Mouse (Mus musculus) spleen, postnatal 10 days (tissue): Measurements from ENCODE around the gene Trim23.
"Not testable (repeated sequence)": the region's sequence is repeated elsewhere in the genome, so short reads cannot be mapped to it uniquely, and the experiment has no call there.

Source experiments
- DNase-seq, 2 experiments: peaks; one replicate each; pipeline ENCODE4 v3.0.0; 2021 to 2022; ENCODE audit warnings: low spot score in 2 of 2

The Trim23 gene

DNA sequence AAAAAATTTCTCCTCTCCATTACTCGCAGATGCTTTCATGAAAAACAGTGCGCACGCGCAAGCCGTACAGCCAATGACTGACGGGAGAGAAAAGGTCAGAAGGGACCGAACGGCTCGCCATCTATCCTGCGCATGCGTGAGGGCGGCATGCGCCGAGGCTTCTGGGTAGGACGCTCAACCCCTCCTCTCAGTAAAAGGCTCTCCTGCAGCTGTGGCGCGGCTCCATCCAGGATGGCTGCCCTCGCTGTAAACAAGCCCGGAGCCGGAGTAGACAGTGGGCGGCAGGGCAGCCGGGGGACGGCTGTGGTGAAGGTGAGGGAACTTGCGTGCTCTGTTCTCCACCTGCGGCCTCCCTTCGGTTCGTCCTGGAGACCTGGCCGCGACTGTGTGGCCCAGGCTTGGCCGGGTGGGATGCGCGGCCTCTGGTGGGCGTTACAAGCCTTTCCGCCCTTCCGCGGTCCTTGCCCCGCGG lies at the start of gene Trim23:
TSS of gene Trim23 (plus strand) at position 148 of the 472 bp plus-strand sequence.
- DNase-seq: peak; percentile 89 to 99

- DNase-seq: no peak
These were observed 46.0 kb upstream of the Trim23 start for GRCm38 (mm10) chr13:104132561-104132960.

DNA sequence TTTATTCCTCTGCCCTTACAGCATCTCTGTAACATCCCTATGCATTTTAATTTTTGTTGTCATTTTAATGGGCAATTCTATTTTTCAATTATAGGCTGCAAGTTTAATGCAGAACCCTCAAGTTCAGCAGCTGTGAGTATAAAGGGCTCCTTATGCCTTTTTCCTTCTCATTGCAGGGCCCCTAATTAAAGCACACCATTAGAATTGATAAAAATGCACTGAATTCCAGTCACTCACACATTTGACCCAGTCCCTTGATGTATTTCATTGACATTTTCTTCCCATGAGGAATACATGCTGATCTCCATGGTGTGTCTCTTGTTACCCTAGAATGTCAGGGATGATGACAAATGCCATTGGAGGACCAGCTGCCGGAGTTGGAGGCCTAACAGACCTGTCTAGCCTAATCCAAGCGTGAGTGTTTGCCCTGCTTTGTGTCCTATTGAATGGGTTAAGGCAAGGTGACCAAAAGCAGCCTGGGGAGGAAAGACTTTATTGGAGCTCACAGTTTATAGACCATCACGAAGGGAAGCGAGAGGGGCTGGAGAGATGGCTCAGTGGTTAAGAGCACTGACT lies 44.0 kb upstream of the Trim23 start:
- DNase-seq: no peak

DNA sequence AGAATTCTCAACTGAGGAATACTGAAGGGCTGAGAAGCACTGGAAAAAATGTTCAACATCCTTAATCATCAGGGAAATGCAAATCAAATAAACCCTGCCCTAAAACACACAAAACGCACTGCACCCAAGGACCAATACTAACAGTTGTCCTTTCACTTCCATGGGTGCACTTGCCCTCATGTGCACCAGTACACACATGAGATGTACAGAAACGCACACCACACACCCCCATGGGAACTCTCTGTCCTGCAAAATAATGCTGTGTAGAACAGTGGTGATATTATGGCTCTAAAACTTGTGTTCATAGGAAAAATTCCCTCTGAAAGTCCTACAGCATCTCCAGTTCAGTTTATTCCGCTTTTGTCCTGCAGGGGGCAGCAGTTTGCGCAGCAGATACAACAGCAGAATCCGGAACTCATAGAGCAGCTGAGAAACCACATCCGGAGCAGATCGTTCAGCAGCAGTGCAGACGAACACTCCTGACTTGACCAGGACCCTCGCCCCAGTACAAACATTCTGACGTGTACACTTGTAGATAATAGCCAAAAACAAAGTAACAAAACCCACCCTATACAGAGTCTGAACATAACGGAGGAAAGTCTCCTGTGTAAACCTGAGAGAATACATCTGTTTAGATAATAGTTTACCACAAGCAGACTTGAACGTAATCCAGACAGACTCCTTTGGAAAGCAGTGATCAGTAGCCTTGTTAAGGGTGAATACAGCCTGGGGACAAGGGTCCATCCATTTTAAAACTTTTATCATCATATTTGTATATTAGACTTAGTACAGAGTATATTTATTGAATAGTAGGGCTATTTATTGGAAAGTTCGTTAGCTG lies 39.0 kb upstream of the Trim23 start:
- DNase-seq: peak; percentile 79 to 89

DNA sequence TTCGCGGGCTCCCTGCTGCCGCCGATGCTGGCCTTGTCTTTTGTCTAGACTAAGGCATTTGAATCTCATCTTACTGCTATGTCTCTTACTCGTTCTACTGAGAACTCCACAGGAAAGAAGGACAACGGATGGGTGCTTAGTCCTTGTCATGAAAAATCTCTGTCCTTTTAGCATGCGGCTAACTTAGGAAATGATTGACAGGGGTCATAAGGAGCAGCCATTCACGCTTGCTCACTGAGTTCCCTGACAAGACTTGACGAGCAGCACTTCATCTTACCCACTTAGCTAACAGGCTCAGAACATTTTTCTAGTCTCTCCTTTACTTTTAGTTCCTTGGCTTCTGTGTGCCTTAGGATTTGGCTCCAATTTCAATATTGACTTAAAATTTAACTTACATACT lies 33.7 kb upstream of the Trim23 start:
- DNase-seq: no peak

DNA sequence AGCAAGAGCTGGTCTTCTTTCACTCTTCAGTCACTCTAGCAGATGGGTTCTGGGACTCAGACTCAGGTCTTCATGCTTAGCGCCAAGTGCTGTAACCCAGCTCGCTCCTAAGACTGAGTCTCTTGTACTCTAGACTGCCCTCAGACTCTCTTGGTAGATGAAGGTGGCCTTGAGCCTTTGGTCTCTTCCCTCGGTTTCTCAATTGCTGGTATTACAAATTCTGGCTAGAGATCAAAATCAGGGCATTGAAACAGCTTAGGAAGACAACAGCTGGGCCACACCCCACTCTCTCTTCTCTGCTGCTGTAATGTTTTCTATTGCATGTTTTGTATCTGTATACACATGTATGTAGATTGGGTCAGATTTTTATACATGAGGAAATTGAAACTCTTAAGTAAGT lies 33.0 kb upstream of the Trim23 start:
- DNase-seq: no peak

- no peak for DNase-seq
These were observed 24.4 kb upstream of the Trim23 start for GRCm38 (mm10) chr13:104154180-104154579.

GRCm38 (mm10) chr13:104155106-104155505 lies 23.5 kb upstream of the Trim23 start:
- no peak for DNase-seq

DNA sequence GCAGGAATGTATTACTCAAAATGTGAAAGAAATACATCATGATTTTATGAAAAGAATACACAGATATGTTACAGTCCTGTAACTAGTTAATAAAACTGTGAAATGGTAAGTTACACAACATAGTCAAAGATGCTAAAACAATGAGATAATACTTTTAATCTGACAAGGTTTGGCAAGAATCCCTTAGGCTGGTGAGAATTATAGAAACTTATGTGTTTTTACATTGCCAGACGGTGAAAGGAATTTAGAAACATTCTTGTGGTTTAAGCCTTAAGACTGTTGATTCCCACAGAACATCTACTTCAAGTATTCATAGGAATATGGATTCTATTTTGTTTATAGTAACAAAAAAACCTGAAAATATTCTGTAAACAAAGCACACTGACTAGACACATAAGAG lies 22.9 kb upstream of the Trim23 start:
- no peak for DNase-seq

- no peak for DNase-seq
These were observed 6.9 kb upstream of the Trim23 start for GRCm38 (mm10) chr13:104171711-104172110.

DNA sequence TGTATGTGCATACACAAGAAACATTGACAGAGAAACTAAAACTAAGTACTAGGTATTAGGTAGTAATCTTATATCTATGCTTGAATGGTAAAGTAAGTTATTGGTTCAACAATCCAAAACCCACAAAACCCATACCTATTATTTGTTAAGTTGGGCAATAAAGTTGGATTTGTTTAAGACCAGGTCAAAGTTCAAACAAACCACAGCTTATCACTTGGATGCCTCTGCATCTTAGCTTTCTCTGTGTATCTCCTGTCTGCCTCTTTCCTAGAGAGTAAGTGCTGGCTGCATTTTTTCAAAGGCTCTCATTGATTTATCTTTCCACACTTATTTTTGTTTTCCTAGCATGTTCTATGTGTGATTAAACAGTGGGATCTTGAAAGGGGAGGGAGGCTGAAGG lies 6.1 kb upstream of the Trim23 start:
- DNase-seq: no peak

- no peak for DNase-seq
These were observed 1.7 kb upstream of the Trim23 start for GRCm38 (mm10) chr13:104176874-104177273.

- peak in 1 of 2 experiments; percentile 78 for DNase-seq
These were observed 574 bp upstream of the Trim23 start, which contains the start of gene Trappc13 for GRCm38 (mm10) chr13:104177796-104178649. Trappc13 (minus strand) TSS chr13:104178469.

- no peak for DNase-seq
These were observed 735 bp downstream of the Trim23 start for GRCm38 (mm10) chr13:104179176-104179888.

- no peak for DNase-seq
These were observed 8.8 kb downstream of the Trim23 start for GRCm38 (mm10) chr13:104187357-104187756.

DNA sequence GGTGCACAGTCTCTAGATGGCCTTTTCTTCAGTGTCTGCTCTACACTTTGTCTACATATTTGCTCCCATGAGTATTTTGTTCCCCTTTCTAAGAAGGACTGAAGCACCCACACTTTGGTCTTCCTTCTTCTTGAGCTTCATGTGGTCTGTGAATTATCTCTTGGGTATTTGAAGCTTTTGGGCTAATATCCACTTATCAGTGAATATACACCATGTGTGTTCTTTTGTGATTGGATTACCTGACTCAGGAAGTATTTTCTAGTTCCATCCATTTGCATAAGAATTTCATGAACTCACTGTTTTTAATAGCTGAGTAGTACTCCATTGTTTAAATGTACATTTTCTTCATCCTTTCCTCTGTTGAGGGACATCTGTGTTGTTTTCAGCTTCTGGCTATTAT lies 17.3 kb downstream of the Trim23 start:
- DNase-seq: not testable (repeated sequence)

GRCm38 (mm10) chr13:104204313-104204712 lies 25.7 kb downstream of the Trim23 start:
- no peak for DNase-seq

DNA sequence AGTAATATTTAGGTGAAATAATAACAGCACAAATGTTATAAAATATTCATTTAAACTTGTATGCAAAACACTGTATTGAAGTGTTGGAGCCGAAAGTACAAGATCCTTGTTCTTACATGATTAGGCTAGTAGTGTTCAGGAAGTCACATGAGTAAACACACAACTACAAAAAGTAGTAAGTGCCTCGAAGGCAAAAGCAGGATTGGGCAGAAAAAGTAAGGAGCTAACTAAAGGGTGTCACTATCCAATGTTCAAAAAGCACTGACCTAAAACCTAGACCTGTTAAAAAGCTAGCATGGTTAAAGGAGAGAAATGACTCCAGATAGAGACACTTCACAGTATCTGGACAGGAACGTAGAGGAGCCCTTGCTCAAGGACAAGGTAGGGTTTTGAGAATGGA lies 48.9 kb downstream of the Trim23 start:
- no peak for DNase-seq

GRCm38 (mm10) chr13:104228384-104229066 lies 49.9 kb downstream of the Trim23 start, which contains the start of the genes Cenpk and Ppwd1:
Cenpk (plus strand) TSS chr13:104228611.
Ppwd1 (minus strand) TSS chr13:104228843.
- peak; percentile 94 to 96 for DNase-seq

- no peak for DNase-seq
These were observed 50.6 kb downstream of the Trim23 start for GRCm38 (mm10) chr13:104229181-104229580.
